Mouse (Mus musculus): Measurements from ENCODE around the gene Mrps5.

Gene Mrps5

DNA sequence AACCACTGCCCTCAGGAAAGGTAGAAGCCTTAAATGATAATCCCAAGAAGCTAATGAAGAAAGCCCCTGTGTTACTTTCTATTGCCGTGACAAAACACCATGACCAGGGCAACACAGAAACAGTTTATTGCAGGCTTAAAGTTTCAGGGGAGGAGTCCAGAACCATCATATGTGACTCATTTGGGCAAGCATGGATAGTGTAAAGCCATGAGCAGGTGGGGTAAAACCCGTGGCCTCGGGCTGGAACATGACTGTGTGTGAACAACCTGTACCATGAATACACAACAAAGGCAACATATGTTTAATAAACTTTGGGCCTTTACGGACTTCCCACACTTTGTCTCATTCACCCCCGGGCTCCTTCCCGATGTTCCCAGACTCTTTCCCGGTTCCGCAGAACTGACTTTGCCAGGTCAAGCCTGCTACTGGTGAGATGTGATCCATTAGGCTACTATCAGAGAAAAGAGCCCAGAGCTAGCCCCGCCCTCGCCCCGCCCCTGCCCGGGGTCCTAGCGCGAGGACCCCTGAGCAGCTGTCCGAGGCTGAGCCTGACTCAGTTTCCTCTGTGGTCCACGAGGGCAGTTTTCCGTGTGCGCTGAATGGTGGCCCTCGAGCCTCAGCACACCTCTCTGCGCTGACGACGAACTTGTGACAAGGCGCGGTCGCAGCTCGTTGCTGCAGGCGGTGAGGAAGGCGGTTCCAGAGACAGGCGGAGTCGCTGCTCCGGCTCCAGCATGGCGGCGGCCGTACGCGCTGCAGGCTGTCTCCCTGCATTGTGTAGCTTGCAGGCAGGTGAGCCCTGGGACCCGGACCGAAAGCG, at the start of gene Mrps5, which contains the start of gene Zfp661:
Gene Mrps5, plus strand, starts transcription at position 529 of the 820 bp plus-strand sequence.
Gene Zfp661, minus strand, starts transcription at position 401 of the 820 bp plus-strand sequence.
- peak; percentile 87 for DNase-seq (ENCODE audit: low read depth, low spot score)

DNA sequence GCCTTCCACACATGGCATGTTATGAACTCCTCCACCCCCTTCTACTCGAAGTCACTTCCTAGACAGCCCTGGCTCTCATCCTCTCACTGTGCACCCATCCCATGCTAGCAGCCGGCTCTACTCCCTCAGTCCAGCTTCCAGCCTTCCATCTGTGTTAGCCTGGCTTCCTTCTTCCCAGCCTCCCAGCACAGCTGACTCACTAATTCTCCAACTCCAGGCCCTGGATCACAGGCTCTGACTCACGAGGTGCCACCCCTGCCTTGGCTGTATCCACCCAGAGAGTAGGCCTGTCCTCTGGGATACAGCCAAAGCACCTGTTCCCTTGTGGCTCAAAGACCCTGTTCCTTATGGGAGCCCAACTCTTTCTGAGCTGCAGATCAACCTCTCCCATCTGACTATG, 49.5 kb upstream of the Mrps5 start:
- DNase-seq (ENCODE audit: low read depth, low spot score): no peak

GRCm38 (mm10) chr2:127539494-127539893, 47.5 kb upstream of the Mrps5 start:
- DNase-seq (ENCODE audit: low read depth, low spot score): peak; percentile 55

- peak; percentile 27 for DNase-seq (ENCODE audit: low read depth, low spot score)
Measured at GRCm38 (mm10) chr2:127541185-127541584, 45.8 kb upstream of the Mrps5 start, which contains the start of gene Prom2. TSS of gene Prom2 (minus strand) at chr2:127541467.

DNA sequence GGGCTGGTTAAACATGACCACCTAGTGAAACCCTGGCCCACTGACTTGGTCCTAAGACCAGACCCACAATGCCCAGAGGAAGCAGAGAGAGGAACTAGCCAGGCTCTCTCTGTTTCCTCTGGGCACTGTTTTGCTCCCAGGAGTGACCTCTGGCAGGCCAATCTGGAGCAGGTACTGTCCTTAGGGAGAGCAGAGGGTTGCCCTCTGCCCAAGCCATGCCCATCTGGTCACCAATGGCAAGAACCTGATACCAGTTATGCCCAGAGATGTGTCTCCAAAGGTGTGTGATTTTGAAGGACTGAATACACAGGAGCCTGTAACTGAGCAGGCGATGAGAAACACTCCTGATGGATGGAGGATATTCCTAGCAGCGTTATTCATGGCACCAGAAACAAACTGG, 45.3 kb upstream of the Mrps5 start:
- DNase-seq (ENCODE audit: low read depth, low spot score): no peak

GRCm38 (mm10) chr2:127548342-127549074, 38.5 kb upstream of the Mrps5 start:
- no peak for DNase-seq (ENCODE audit: low read depth, low spot score)

- DNase-seq (ENCODE audit: low read depth, low spot score): no peak
Measured at GRCm38 (mm10) chr2:127549711-127550110, 37.3 kb upstream of the Mrps5 start.

GRCm38 (mm10) chr2:127550446-127550845, 36.6 kb upstream of the Mrps5 start:
- no peak for DNase-seq (ENCODE audit: low read depth, low spot score)

- peak; percentile 6 for DNase-seq (ENCODE audit: low read depth, low spot score)
Measured at GRCm38 (mm10) chr2:127551078-127551477, 35.9 kb upstream of the Mrps5 start.

DNA sequence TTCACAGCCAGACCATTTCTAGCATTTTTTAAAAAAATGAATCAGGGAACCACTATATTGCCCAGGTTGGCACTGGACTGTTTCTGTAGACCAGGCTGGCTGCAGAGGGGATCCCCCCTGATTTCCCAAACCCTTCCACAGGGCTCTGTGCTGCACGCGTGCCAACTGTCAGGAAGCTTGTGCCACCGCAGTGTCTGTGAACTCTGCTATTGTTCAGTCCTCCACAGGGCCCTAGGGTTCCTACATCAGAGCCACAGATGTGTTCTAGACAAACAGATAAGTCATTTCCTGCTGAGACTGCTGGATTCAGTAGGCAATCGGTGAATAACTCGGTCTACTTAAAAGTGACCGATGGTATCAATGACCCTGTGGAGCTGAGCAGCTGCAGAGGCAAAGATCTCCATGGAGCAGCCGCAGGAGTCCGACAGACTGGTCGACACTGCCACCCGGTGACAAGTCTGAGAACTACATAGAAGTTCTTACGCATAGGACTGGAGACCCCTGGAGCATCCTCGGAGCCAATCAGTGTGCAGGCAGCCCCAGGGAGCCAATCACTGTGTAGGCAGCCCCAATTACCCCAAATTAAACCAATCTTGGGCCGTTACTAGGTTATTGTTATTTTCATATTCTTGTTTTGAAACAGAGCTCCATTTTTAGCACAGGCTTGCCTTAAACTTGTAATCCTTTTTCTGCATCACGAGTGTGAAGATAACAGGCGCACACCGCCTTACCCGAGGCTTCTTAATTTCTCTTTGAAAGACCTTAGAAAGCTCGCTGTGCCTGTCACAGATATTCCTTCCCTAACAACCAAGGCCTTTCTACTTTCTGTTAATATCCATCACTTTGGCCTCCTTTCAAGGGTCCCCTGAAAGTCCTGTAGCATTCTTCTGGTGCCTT, 27.7 kb upstream of the Mrps5 start:
- peak; percentile 89 for DNase-seq (ENCODE audit: low read depth, low spot score)

GRCm38 (mm10) chr2:127573322-127573721, 13.7 kb upstream of the Mrps5 start:
- no peak for DNase-seq (ENCODE audit: low read depth, low spot score)

- DNase-seq (ENCODE audit: low read depth, low spot score): peak; percentile 99
Measured at GRCm38 (mm10) chr2:127584436-127584858, 2.6 kb upstream of the Mrps5 start.

DNA sequence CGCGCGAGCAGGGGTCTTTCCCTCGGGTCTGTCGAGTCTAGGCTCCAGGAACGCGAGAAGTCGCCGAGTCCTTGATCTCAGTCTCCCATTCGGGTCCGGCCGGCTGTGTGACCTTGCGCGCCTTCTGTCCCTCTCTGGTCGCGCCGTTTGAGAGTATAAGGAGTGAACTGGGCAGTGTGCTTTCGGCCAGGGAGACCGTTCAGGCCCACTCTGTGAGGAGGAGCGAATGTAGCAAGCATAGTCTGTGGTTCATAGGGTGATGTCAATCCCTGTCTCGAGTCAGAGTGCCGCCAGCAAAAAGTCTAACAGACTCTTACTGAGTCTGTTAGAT, 457 bp downstream of the Mrps5 start:
- no peak for DNase-seq (ENCODE audit: low read depth, low spot score)

DNA sequence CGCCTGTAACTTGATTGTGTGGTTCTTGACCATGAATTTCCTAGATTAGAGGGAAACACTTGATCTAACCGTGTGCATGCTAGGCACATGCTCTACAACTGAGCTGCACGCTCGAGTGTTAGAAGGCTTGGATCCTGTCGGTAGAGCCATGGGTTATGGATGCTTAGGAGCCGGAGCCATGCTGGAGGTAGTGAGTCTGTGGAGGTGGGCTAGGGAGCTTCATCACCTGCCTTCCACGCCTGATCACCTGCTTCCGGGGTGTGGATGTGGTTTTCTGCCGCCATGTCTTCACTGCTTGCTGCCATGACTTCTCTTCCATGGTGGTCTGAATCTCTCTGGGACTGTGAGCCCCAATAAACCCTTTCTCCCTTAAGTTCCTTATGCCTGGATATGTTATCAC, 1.9 kb downstream of the Mrps5 start:
- DNase-seq (ENCODE audit: low read depth, low spot score): no peak

DNA sequence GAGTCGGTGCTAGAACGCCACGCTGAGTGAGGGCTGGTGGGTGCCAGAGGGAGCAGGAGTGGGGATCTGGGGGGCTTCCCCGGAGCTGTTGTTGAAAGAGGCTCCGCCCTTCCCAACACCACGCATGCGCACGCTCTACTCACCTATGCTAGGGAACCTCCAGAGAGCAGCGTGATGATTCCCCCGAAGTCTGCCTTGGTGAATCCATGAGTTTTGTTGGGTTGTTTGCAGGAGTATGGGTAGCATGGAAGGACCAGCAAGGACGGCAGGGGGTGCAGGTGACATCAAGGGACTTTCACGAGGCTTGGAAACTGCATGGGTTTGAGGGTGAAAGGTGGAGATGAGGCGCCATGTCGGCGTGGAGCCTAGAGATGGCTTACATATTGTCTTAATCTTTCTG, 3.2 kb downstream of the Mrps5 start:
- peak; percentile 79 for DNase-seq (ENCODE audit: low read depth, low spot score)

GRCm38 (mm10) chr2:127590840-127591239, 3.8 kb downstream of the Mrps5 start:
- peak; percentile 49 for DNase-seq (ENCODE audit: low read depth, low spot score)

GRCm38 (mm10) chr2:127603383-127603782, 16.4 kb downstream of the Mrps5 start:
- DNase-seq (ENCODE audit: low read depth, low spot score): peak; percentile 44

- peak; percentile 98 for DNase-seq (ENCODE audit: low read depth, low spot score)
Measured at GRCm38 (mm10) chr2:127605203-127605602, 18.2 kb downstream of the Mrps5 start.

DNA sequence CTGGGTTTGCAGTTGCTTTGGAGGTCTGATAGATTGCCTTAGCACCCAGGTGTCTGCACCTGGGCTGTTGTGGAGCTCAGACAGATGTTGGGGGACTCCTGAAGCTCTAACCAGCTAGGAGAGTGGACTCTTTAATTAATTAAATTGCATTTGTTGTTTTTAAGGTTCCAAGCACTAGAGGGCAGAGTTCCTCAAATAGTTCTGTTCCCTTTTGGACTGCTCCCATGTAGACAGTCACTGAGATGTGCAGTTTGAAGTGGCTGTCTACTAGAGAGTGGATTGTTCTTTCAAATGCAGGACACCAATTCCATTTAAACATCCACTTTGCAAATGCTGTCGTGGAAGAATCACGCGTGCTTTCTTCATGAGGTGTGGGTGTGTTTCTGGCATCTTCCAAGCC, 21.2 kb downstream of the Mrps5 start:
- DNase-seq (ENCODE audit: low read depth, low spot score): peak; percentile 67

GRCm38 (mm10) chr2:127608986-127609385, 22.0 kb downstream of the Mrps5 start:
- DNase-seq (ENCODE audit: low read depth, low spot score): no peak

GRCm38 (mm10) chr2:127611386-127611785, 24.4 kb downstream of the Mrps5 start:
- no peak for DNase-seq (ENCODE audit: low read depth, low spot score)

- no peak for DNase-seq (ENCODE audit: low read depth, low spot score)
Measured at GRCm38 (mm10) chr2:127612288-127612687, 25.3 kb downstream of the Mrps5 start.
